7 mouse cellular contexts compared by ENCODE assay signal in the genomic region with DNA sequence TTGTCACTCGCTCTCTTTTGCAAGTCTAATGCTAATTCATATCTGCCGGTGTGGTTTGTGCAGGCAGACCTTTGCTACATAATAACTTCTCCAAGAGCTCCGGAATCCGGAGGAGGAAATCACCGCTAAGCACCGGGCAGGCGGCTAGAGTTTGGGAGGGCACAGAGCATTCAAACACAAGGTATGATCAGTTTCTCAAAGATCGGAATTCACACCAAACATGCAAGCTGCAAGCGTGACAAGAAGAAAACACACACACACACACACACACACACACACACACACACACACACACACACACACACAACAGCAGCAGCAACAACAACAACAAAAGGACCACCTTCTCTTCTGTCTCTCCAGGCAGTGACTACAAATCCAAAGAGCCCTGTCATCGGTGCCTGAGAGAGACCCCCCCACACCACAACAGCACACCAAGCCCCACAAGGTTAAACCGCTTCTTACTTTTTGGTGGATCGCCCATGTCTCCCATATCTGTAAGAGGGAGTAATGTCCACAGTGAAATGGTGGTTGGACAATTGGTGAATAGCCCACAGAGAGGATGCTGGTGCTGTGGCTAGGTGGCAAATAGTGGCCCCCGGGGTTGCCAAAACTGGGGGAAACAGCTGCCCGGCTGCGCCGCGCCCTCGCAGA. TPM values are rescaled to one million over a fixed set of nuclear protein-coding genes. Genes with fewer than 3 reads are reported as not detected.
DNase-seq lines count a peak whose midpoint lies in the region; ATAC-seq and TF ChIP-seq lines count a peak whose summit lies in the region.

No protein-coding gene starts in this region.

- H3K36me3 ChIP-seq in lung, postnatal 0 days (ENCODE audit: insufficient read depth, low read length) = no peaks in the 10 kb centered on the region
- H3K36me3 ChIP-seq in forebrain, embryonic 15.5 days = no peaks in the 10 kb centered on the region
- no peaks in the 10 kb centered on the region for H3K36me3 ChIP-seq in liver, embryonic 14.5 days (replicated peaks; ENCODE audit: control insufficient read depth, insufficient read depth, low read depth)
- no peaks in the 10 kb centered on the region for H3K36me3 ChIP-seq in stomach, postnatal 0 days (ENCODE audit: control insufficient read depth, insufficient read depth, low read length)

- no peak overlapping the region for H3K27ac ChIP-seq in lung, postnatal 0 days (ENCODE audit: low read length)
- peak overlapping the region; percentile 27 for H3K27ac ChIP-seq in forebrain, embryonic 15.5 days (replicated peaks)
- H3K27ac ChIP-seq in liver, embryonic 14.5 days = no peak overlapping the region
- H3K27ac ChIP-seq in stomach, postnatal 0 days (replicated peaks) = peak overlapping the region; percentile 82

- no peaks in the 10 kb centered on the region for H3K9me3 ChIP-seq in lung, postnatal 0 days (ENCODE audit: low read length)
- no peaks in the 10 kb centered on the region for H3K9me3 ChIP-seq in forebrain, embryonic 15.5 days
- H3K9me3 ChIP-seq in liver, embryonic 14.5 days (ENCODE audit: control insufficient read depth, low read length) = no peaks in the 10 kb centered on the region
- no peaks in the 10 kb centered on the region for H3K9me3 ChIP-seq in stomach, postnatal 0 days (ENCODE audit: control insufficient read depth, low read length)

- peak overlapping the region; percentile 50 for H3K4me3 ChIP-seq in lung, postnatal 0 days (ENCODE audit: low read depth, low read length)
- H3K4me3 ChIP-seq in lung, adult 2 months (replicated peaks; ENCODE audit: extremely low read depth, low read depth, low read length) = no peak overlapping the region
- peak overlapping the region; percentile 60 for H3K4me3 ChIP-seq in forebrain, embryonic 15.5 days
- peak overlapping the region; percentile 27 to 29; a peak in 3 of 4 replicates for H3K4me3 ChIP-seq in liver, embryonic 14.5 days (ENCODE audit: insufficient read depth in 1 of 2, low read depth in 2 of 2, low read length in 2 of 2)
- H3K4me3 ChIP-seq in stomach, postnatal 0 days (ENCODE audit: low read depth, low read length) = peak overlapping the region; percentile 79

- peaks cover 73% of the 10 kb centered on the region for H3K27me3 ChIP-seq in lung, postnatal 0 days (replicated peaks; ENCODE audit: insufficient read depth, low read length)
- H3K27me3 ChIP-seq in forebrain, embryonic 15.5 days = peaks cover 66% of the 10 kb centered on the region
- peaks cover 88% of the 10 kb centered on the region for H3K27me3 ChIP-seq in liver, embryonic 14.5 days (ENCODE audit: control insufficient read depth, insufficient read depth, low read length)
- H3K27me3 ChIP-seq in stomach, postnatal 0 days (ENCODE audit: control insufficient read depth, insufficient read depth, low read length) = peaks cover 4% of the 10 kb centered on the region; the same call in 1 of the 2 replicates

- ATAC-seq in lung, postnatal 0 days = peak; percentile 20
- peak; percentile 38 for ATAC-seq in forebrain, embryonic 15.5 days (replicated peaks)
- ATAC-seq in liver, embryonic 14.5 days (ENCODE audit: insufficient read depth) = 0 out of 2 replicates have a peak, but pooled peaks have one; percentile 11
- ATAC-seq in stomach, postnatal 0 days (ENCODE audit: low FRiP score, low TSS enrichment) = peak; percentile 27; the same call in 1 of the 2 replicates

- no peak for TF ChIP-seq POLR2A in lung, adult 2 months (IDR thresholded peaks at IDR 0.05; ENCODE audit: borderline replicate concordance, extremely low read depth, low read depth, low read length)

- 1% methylated on average over 18 of the region's 18 CpGs for WGBS in lung, postnatal 0 days
- 2% methylated on average over 18 of the region's 18 CpGs for WGBS in lung, adult 2 months
- WGBS in forebrain, embryonic 15.5 days = under 1% methylated on average over 17 of the region's 18 CpGs
- WGBS in liver, embryonic 14.5 days (ENCODE audit: insufficient replicate concordance) = under 1% methylated on average over 18 of the region's 18 CpGs
- 2% methylated on average over 17 of the region's 18 CpGs for WGBS in stomach, postnatal 0 days

- H3K9ac ChIP-seq in lung, postnatal 0 days (replicated peaks; ENCODE audit: low read depth) = no peak overlapping the region
- peak overlapping the region; percentile 11 for H3K9ac ChIP-seq in forebrain, embryonic 15.5 days (replicated peaks)
- H3K9ac ChIP-seq in liver, embryonic 14.5 days (replicated peaks) = no peak overlapping the region
- H3K9ac ChIP-seq in stomach, postnatal 0 days (ENCODE audit: low read length) = peak overlapping the region; percentile 67

- TF ChIP-seq EP300 in lung, postnatal 0 days (IDR thresholded peaks at IDR 0.05) = no peak
- no peak for TF ChIP-seq EP300 in liver, embryonic 14.5 days (IDR thresholded peaks at IDR 0.05; ENCODE audit: low read depth)
- no peak for TF ChIP-seq EP300 in stomach, postnatal 0 days (optimal IDR thresholded peaks at IDR 0.05)

- DNase-seq in lung, postnatal 0 days (ENCODE audit: low spot score) = no peak
- no peak for DNase-seq in lung, adult 2 months
- no peak for DNase-seq in liver, embryonic 14.5 days (ENCODE audit: low read depth in 3 of 3, low spot score in 3 of 3)
- peak; percentile 33 for DNase-seq in stomach, postnatal 0 days (ENCODE audit: low spot score)
- DNase-seq in right cerebral cortex, postnatal 14 days = no peak
- no peak for DNase-seq in urinary bladder, postnatal 14 days (ENCODE audit: low spot score)

- no peaks in the 10 kb centered on the region for H3K4me1 ChIP-seq in lung, postnatal 0 days (ENCODE audit: insufficient read depth, low read depth, low read length)
- no peaks in the 10 kb centered on the region for H3K4me1 ChIP-seq in lung, adult 2 months (ENCODE audit: control insufficient read depth, insufficient read depth, low read length)
- peaks cover 25% of the 10 kb centered on the region for H3K4me1 ChIP-seq in forebrain, embryonic 15.5 days
- no peaks in the 10 kb centered on the region for H3K4me1 ChIP-seq in liver, embryonic 14.5 days (replicated peaks; ENCODE audit: control insufficient read depth in 2 of 2, insufficient read depth in 2 of 2, low read length in 1 of 2)
- 0 out of 2 replicates have a peak, but pooled peaks cover 2% of the 10 kb centered on the region for H3K4me1 ChIP-seq in stomach, postnatal 0 days (replicated peaks; ENCODE audit: control insufficient read depth, insufficient read depth)

- no peak for TF ChIP-seq CTCF in lung, postnatal 0 days (IDR thresholded peaks at IDR 0.05)
- TF ChIP-seq CTCF in lung, adult 2 months (IDR thresholded peaks at IDR 0.05; ENCODE audit: insufficient read depth, low read length) = no peak
- no peak for TF ChIP-seq CTCF in liver, embryonic 14.5 days (IDR thresholded peaks at IDR 0.05; ENCODE audit: low read depth)
- TF ChIP-seq CTCF in stomach, postnatal 0 days (IDR thresholded peaks at IDR 0.05; ENCODE audit: low read depth) = no peak

- H3K4me2 ChIP-seq in lung, postnatal 0 days (replicated peaks; ENCODE audit: low read depth, low read length) = peak overlapping the region; percentile 97
- H3K4me2 ChIP-seq in forebrain, embryonic 15.5 days (replicated peaks) = peak overlapping the region; percentile 95
- peak overlapping the region; percentile 51 for H3K4me2 ChIP-seq in liver, embryonic 14.5 days (ENCODE audit: low read depth)
- peak overlapping the region; percentile 82 for H3K4me2 ChIP-seq in stomach, postnatal 0 days (replicated peaks; ENCODE audit: low read depth)

RNA-seq across cellular contexts. Expression of a gene that starts 0.4 kb away (rescaled TPM):
- 0.29 and 0.57 TPM in 2 replicates for polyA plus RNA-seq in lung, postnatal 0 days (2015; fragmentation: Nextera tagmentation; extraction: Ambion mirVana)
- polyA plus RNA-seq in lung, adult 2 months (2012; rRNA removed) = 0.31 and 1.2 TPM in 2 replicates
- polyA plus RNA-seq in forebrain, embryonic 15.5 days (2015; fragmentation: Nextera tagmentation; extraction: Ambion mirVana) = 58.1 and 65.4 TPM in 2 replicates
- polyA plus RNA-seq in liver, embryonic 14.5 days (2012; rRNA removed) = 0.23 and 0.37 TPM in 2 replicates
- 0.05 and 0.27 TPM in 2 replicates for polyA plus RNA-seq in liver, embryonic 14.5 days (2014; fragmentation: Nextera tagmentation; extraction: Ambion mirVana)
- polyA plus RNA-seq in stomach, postnatal 0 days (2015; fragmentation: Nextera tagmentation; extraction: Ambion mirVana) = 18.0 and 19.0 TPM in 2 replicates

Comparison
In these comparisons a context has a peak if more than half of its experiments do, and no peak if none do; other contexts are left out.
1. H3K27ac ChIP-seq: peak in forebrain, embryonic 15.5 days (single experiment) and stomach, postnatal 0 days (single experiment); none in lung, postnatal 0 days (single experiment) and liver, embryonic 14.5 days (single experiment).
2. H3K9ac ChIP-seq: peak in forebrain, embryonic 15.5 days (single experiment) and stomach, postnatal 0 days (single experiment); none in lung, postnatal 0 days (single experiment) and liver, embryonic 14.5 days (single experiment).
3. Peak in every context shown above with its lines, with median percentiles within 50 percentile points of each other: ATAC-seq and H3K4me2 ChIP-seq.